Mouse (Mus musculus): ENCODE measurements around the gene Arid1a. TPM values are rescaled to one million over a fixed set of nuclear protein-coding genes. Genes with fewer than 3 reads are reported as not detected.

The Arid1a gene
- polyA plus RNA-seq, 1 experiment: 74.9 TPM

DNA sequence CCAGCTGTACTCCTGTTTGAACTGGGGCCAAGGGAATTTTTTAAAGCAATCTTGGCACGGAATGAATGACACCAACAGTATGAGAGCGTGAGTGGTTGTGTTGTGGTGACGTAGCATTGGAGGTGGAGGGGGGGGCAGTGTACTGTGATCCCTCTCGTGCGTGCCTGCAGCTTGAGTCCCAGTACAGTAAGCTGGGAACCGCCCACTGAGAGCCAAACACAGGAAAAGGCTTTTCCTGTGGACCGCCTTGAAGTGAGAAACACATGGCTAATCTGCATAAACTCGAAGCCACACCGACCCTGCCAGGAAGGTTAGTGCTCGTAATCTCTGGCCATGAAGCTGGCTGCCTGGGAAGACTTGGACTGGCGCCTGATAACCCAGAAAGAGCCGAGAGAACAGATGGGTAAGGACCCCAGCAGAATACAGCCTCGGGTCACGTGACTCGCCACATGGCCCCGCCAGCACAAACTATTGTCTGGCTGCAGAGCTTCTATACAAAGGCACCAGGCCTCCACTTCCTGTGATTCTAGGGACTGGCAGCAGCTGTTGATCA, 27.0 kb downstream of the Arid1a start:
- no peak overlapping the region for H3K4me3 ChIP-seq (ENCODE audit: low read depth, low read length)
- no peak for TF ChIP-seq CTCF (IDR thresholded peaks at IDR 0.05; ENCODE audit: extremely low read depth, insufficient read length, insufficient replicate concordance, low read depth, low read length)
- TF ChIP-seq POLR2A (IDR thresholded peaks at IDR 0.05; ENCODE audit: low read depth, low read length): no peak
- peaks cover 19% of the 10 kb centered on the region for H3K4me1 ChIP-seq (ENCODE audit: control insufficient read depth, insufficient read depth, insufficient read length, low read length)
- H3K27ac ChIP-seq (ENCODE audit: insufficient read depth, low read depth, low read length): peak overlapping the region; percentile 14; the same call in 1 of the 2 replicates
- H3K27me3 ChIP-seq (ENCODE audit: control insufficient read depth, insufficient read depth, low read length): no peaks in the 10 kb centered on the region
- 2% methylated on average over 16 of the region's 16 CpGs for WGBS
- peaks cover 5% of the 10 kb centered on the region for H3K36me3 ChIP-seq (ENCODE audit: control insufficient read depth, insufficient read depth, low read length)

GRCm38 (mm10) chr4:133729007-133729406, 27.6 kb downstream of the Arid1a start:
- WGBS: 48% methylated on average over 6 of the region's 6 CpGs
- TF ChIP-seq CTCF (IDR thresholded peaks at IDR 0.05; ENCODE audit: extremely low read depth, insufficient read length, insufficient replicate concordance, low read depth, low read length) (no peak), POLR2A (IDR thresholded peaks at IDR 0.05; ENCODE audit: low read depth, low read length) (no peak)
- Histone ChIP-seq H3K4me1 (ENCODE audit: control insufficient read depth, insufficient read depth, insufficient read length, low read length) (peaks cover 19% of the 10 kb centered on the region), H3K4me3 (ENCODE audit: low read depth, low read length) (no peak overlapping the region), H3K27ac (ENCODE audit: insufficient read depth, low read depth, low read length) (no peak overlapping the region), H3K36me3 (ENCODE audit: control insufficient read depth, insufficient read depth, low read length) (peaks cover 6% of the 10 kb centered on the region; the same call in 1 of the 2 replicates), H3K27me3 (ENCODE audit: control insufficient read depth, insufficient read depth, low read length) (no peaks in the 10 kb centered on the region)

DNA sequence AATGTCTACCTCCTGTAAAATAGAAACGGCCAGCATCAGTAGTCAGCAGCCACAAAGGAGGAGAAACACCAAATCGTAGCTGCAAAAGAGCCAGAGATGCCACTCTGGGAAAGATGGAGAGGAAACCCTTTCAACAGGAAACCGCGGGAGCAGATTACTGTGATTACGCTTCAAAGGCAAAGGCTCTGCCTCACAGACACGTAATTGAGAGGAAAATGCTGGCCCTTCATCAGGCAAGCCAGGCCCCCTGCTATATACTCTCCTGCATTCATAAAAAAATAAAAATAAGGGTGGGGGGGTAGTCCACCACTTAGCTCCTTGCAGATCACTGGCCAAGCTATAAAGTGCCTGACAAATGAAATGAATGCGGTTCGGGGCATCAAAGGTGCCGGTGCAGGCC, 28.3 kb downstream of the Arid1a start:
- WGBS: 52% methylated on average over 9 of the region's 9 CpGs
- H3K27ac ChIP-seq (ENCODE audit: insufficient read depth, low read depth, low read length): no peak overlapping the region
- TF ChIP-seq CTCF (IDR thresholded peaks at IDR 0.05; ENCODE audit: extremely low read depth, insufficient read length, insufficient replicate concordance, low read depth, low read length): no peak
- no peak for TF ChIP-seq POLR2A (IDR thresholded peaks at IDR 0.05; ENCODE audit: low read depth, low read length)
- H3K27me3 ChIP-seq (ENCODE audit: control insufficient read depth, insufficient read depth, low read length): no peaks in the 10 kb centered on the region
- peaks cover 15% of the 10 kb centered on the region for H3K4me1 ChIP-seq (ENCODE audit: control insufficient read depth, insufficient read depth, insufficient read length, low read length)
- peaks cover 9% of the 10 kb centered on the region; the same call in 1 of the 2 replicates for H3K36me3 ChIP-seq (ENCODE audit: control insufficient read depth, insufficient read depth, low read length)
- H3K4me3 ChIP-seq (ENCODE audit: low read depth, low read length): no peak overlapping the region

GRCm38 (mm10) chr4:133725706-133726105, 30.9 kb downstream of the Arid1a start:
- no peaks in the 10 kb centered on the region for H3K27me3 ChIP-seq (ENCODE audit: control insufficient read depth, insufficient read depth, low read length)
- H3K4me1 ChIP-seq (ENCODE audit: control insufficient read depth, insufficient read depth, insufficient read length, low read length): peaks cover 11% of the 10 kb centered on the region; the same call in 1 of the 2 replicates
- no peak overlapping the region for H3K4me3 ChIP-seq (ENCODE audit: low read depth, low read length)
- no peak overlapping the region for H3K27ac ChIP-seq (ENCODE audit: insufficient read depth, low read depth, low read length)
- H3K36me3 ChIP-seq (ENCODE audit: control insufficient read depth, insufficient read depth, low read length): peaks cover 23% of the 10 kb centered on the region
- 53% methylated on average over 2 of the region's 2 CpGs for WGBS
- TF ChIP-seq POLR2A (IDR thresholded peaks at IDR 0.05; ENCODE audit: low read depth, low read length): no peak
- TF ChIP-seq CTCF (IDR thresholded peaks at IDR 0.05; ENCODE audit: extremely low read depth, insufficient read length, insufficient replicate concordance, low read depth, low read length): no peak

- TF ChIP-seq POLR2A (IDR thresholded peaks at IDR 0.05; ENCODE audit: low read depth, low read length): no peak
- TF ChIP-seq CTCF (IDR thresholded peaks at IDR 0.05; ENCODE audit: extremely low read depth, insufficient read length, insufficient replicate concordance, low read depth, low read length): no peak
- no peaks in the 10 kb centered on the region for H3K27me3 ChIP-seq (ENCODE audit: control insufficient read depth, insufficient read depth, low read length)
- H3K4me3 ChIP-seq (ENCODE audit: low read depth, low read length): no peak overlapping the region
- H3K27ac ChIP-seq (ENCODE audit: insufficient read depth, low read depth, low read length): no peak overlapping the region
- H3K4me1 ChIP-seq (ENCODE audit: control insufficient read depth, insufficient read depth, insufficient read length, low read length): no peaks in the 10 kb centered on the region; the same call in 1 of the 2 replicates
- WGBS: 74% methylated on average over 3 of the region's 3 CpGs
- H3K36me3 ChIP-seq (ENCODE audit: control insufficient read depth, insufficient read depth, low read length): peaks cover 70% of the 10 kb centered on the region
These were observed 36.8 kb downstream of the Arid1a start for GRCm38 (mm10) chr4:133719791-133720190.

DNA sequence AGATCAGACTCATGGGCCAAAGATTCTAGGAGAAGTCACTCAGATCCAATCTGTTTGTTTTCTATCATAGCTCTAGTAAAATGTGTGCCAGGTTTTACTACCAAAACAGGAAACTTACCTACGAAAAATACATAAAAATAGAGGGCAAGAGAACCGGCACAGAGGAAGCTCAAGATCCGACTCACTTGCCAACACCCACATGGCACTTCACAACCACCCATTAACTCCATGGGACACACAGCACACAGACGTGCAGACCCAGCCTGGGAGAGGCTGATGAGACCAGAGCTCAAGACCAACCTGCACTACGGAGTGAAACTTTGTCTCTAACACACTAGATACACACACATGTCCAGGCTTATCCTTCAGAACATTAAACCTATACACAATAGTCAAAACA, 43.8 kb downstream of the Arid1a start:
- Histone ChIP-seq H3K27me3 (ENCODE audit: control insufficient read depth, insufficient read depth, low read length) (no peaks in the 10 kb centered on the region), H3K36me3 (ENCODE audit: control insufficient read depth, insufficient read depth, low read length) (peaks cover 56% of the 10 kb centered on the region), H3K4me1 (ENCODE audit: control insufficient read depth, insufficient read depth, insufficient read length, low read length) (no peaks in the 10 kb centered on the region), H3K27ac (ENCODE audit: insufficient read depth, low read depth, low read length) (no peak overlapping the region), H3K4me3 (ENCODE audit: low read depth, low read length) (no peak overlapping the region)
- WGBS: 60% methylated on average over 5 of the region's 5 CpGs
- TF ChIP-seq POLR2A (IDR thresholded peaks at IDR 0.05; ENCODE audit: low read depth, low read length) (no peak), CTCF (IDR thresholded peaks at IDR 0.05; ENCODE audit: extremely low read depth, insufficient read length, insufficient replicate concordance, low read depth, low read length) (no peak)

GRCm38 (mm10) chr4:133711307-133712076, 45.1 kb downstream of the Arid1a start:
- Histone ChIP-seq H3K27me3 (ENCODE audit: control insufficient read depth, insufficient read depth, low read length) (no peaks in the 10 kb centered on the region), H3K4me1 (ENCODE audit: control insufficient read depth, insufficient read depth, insufficient read length, low read length) (peaks cover 5% of the 10 kb centered on the region; the same call in 1 of the 2 replicates), H3K27ac (ENCODE audit: insufficient read depth, low read depth, low read length) (no peak overlapping the region), H3K36me3 (ENCODE audit: control insufficient read depth, insufficient read depth, low read length) (peaks cover 47% of the 10 kb centered on the region), H3K4me3 (ENCODE audit: low read depth, low read length) (no peak overlapping the region)
- TF ChIP-seq CTCF (IDR thresholded peaks at IDR 0.05; ENCODE audit: extremely low read depth, insufficient read length, insufficient replicate concordance, low read depth, low read length) (no peak), POLR2A (IDR thresholded peaks at IDR 0.05; ENCODE audit: low read depth, low read length) (no peak)
- WGBS: 74% methylated on average over 6 of the region's 6 CpGs
